Mouse (Mus musculus): Measurements from ENCODE around the gene Trpt1.
"Not testable (repeated sequence)": the region's sequence is repeated elsewhere in the genome, so short reads cannot be mapped to it uniquely, and the experiment has no call there.

Trpt1 gene

DNA sequence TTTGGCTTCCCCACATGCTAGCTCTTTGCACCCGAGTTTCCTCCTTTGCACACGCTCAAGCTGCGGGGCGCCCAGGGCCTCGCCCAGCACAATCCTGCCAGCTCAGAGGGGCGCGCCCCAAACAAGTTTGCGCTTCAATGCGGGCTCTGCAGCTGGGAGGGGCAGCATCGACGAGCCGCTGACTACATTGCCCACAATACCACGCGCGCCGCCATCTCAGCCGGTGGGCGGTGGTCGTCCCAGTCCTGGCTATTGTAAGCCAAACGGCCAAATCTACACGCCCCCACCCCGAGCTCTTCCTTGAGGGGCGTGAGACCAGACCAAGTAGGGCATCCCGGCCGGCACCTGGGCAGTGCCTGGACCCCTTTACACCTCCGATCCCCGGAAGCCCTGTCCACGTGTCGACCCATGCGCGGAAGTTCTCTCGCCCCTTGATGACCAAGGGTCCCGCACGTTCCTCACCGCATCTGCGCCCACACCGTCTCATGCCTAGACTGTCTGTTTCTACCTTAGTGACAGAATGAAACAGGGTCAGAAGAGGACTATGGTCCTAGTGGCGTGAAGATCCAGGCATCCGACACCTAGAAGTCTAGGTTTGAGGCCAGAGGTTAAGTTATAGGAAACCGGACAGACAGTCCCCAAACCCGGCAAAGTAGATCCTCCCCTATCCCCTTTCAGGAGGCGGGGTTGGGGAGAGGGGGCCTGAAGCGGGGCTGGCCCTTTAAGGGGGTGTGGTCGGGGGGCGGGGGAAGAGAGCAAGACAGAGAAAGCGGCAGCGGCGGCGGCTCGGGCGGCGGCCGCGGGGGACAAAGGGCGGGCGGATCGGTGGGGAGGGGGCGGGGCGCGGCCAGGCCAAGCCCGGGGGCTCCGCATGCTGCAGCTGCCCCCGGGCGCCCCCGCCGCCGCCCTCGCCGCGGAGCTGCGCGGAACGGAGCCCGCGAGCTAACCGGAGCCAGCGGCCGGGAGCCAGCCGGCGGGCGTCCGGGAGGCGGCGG lies 21.4 kb upstream of the Trpt1 start, which contains the start of gene Ppp1r14b:
Gene Ppp1r14b (plus strand): TSS at position 758 of the 995 bp plus-strand sequence.
- DNase-seq (ENCODE audit: low read depth, low spot score): no peak

DNA sequence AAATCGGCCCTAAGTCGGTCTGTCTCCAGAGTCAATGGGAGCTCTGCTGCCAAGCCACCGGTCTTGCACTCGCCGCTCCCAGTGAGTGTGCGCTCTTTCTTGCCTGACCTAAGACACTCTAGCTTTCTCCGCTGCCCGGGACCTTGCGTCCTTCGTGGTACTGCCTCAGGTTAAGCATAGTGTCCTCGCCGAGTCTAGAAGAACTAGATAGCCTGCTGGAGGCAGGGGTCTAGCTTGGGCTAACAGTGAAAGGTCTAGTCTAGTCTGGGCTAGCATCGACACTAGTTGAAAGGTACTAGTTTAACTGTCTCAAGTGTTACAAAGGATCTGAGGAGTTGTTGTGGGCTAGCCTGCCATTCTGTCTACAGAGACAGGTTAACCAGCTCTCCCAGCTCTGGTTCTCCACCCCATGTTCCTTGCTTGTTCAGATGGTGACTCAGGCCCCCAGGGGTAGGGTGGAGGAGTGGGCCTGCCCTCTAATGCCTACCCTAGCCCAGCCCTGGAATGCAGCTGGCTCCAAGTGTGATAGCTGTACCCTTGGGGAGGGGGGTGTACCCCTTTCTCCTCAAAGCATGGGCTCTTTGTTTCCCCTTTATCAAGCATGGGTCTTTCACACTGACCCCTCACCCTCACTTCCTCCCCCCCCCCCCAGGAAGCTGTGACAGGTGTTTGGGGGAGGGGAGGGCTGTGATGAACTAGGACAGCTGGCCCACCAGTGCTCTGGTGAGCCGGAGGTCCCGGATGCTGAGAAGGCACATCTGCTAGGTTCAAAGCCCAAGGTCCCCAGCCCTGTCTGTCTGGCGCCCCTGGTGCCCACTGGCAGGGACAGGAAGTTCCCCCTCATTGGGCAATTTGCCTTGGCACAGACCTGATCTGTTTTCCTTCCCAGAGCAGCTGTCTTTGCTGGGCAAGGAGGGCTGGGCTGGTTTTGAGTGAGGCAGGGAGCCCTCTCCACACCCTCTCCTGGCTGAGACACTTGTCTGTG lies 20.1 kb upstream of the Trpt1 start, which contains the start of gene Plcb3:
Gene Plcb3 (minus strand): TSS at position 934 of the 985 bp plus-strand sequence.
- DNase-seq (ENCODE audit: low read depth, low spot score): no peak

DNA sequence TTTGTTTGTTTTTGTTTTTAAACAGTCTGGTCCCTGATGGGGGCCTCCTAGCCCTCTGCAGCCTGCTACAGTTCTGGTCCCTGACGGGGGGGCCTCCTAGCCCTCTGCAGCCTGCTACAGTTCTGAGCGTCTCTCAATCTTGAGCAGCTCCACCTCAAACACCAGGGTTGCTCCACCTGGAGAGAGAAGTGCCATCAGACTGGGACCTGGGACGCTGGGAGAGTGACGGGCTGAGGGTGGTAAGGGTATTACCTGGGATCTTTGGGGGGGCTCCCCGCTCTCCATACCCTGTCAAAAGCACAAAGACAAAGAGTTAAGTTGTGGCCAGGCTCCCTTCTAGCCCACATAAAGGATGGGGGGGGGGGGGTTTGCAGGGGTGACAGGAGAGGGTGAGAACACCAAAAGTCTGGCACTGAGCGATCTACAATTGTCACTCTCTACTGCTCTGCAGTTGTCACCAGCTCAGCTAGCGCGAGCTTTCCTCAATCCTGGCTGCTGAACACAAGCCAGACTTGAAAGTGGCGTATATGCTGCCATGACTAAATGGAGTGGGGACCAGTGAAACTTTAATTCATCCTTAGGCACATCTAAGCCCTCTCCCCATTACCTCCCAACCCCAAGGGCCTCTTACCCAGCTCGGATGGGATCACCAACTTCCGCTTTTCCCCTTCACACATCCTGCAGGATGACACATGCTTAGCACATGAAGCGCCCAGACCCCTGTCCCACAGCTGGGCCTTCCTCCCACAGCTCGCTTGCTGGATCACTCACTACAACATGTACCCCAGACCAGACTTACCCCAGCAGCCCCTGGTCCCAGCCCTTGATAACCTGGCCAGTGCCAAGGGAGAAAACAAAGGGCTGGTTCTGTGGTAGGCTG lies 17.9 kb upstream of the Trpt1 start:
- no peak for DNase-seq (ENCODE audit: low read depth, low spot score)

DNA sequence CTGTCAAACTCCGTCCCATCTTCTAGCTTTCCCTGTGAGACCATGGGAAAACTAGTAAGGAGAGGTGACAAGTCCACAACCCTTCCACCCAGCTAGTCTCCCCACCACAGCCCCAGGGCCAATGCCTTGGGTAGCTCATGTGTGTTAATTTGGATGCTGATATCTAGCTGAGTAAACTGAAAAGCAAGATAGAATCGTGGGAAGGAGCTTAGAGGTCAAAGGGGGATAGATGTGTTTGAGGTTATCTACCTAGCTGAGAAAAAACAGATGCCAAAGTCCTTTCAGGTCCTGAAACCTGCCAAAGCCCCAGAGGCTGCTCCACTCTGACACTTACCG lies 17.3 kb upstream of the Trpt1 start:
- DNase-seq (ENCODE audit: low read depth, low spot score): no peak

DNA sequence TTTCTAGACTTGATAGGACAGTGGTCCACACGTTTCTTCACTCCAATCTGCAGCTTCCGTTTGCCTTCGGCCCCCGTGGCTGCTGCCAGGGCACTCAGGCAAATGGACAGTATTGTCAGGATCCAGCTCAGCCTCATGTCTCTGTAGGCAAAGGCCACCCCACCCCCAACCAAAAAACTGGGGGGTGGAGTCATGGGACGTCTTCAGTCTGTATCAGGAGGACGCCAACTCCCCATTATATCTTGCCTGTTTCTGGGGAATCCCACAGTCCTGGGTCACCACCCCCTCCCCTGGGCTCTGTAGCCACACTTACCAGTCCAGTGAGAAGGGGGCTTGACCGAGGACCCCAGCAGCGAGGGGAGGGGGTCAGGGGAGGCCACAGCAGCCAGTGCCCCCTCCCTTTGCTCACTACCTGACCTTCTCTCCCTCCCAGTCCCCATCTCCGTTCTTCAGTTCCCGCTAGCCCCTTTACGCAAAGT lies 16.9 kb upstream of the Trpt1 start:
- no peak for DNase-seq (ENCODE audit: low read depth, low spot score)

DNA sequence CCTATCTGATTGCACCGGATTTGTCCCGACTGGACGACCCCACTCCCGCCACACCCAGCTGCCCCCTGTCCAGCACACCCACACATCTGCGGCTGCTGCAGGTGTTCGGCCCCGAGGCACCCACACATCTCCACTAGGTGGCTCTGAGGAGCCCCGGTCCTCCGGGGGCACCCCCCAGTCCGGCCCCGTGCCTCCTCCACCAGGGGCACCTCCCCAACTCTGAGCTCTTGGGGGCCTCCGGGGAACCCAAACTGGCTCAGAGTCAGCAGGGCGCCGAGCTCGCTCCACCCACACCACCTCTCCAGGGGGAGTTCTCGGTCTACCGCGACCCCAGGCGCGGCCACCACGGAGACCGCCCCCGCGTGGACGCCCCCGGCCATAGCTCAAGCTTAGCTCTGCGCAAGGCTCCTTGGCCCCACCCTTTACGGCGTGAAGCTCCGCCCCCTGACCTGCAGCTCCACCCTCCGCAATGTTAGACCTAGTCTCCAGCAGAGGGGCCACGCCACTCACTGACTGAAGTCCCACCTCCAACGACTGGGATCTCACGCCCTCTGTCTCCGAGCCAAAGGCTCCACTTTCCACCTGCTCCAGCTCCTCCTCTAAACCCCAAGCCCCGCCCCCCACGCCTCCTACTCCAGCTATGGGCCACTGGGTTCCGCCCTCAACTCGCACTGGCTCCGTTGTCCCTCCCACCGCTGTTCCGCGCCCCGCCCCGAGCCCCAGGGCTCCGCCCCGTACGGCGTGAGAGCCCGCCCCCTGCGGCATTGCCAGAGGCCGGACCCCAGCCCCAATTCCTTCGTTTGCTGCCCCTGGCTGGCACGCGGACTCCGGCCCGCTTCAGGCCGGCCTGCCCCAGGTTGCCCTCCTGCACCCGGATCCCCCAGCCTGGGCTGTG lies 16.2 kb upstream of the Trpt1 start:
- peak; percentile 100 for DNase-seq (ENCODE audit: low read depth, low spot score)

DNA sequence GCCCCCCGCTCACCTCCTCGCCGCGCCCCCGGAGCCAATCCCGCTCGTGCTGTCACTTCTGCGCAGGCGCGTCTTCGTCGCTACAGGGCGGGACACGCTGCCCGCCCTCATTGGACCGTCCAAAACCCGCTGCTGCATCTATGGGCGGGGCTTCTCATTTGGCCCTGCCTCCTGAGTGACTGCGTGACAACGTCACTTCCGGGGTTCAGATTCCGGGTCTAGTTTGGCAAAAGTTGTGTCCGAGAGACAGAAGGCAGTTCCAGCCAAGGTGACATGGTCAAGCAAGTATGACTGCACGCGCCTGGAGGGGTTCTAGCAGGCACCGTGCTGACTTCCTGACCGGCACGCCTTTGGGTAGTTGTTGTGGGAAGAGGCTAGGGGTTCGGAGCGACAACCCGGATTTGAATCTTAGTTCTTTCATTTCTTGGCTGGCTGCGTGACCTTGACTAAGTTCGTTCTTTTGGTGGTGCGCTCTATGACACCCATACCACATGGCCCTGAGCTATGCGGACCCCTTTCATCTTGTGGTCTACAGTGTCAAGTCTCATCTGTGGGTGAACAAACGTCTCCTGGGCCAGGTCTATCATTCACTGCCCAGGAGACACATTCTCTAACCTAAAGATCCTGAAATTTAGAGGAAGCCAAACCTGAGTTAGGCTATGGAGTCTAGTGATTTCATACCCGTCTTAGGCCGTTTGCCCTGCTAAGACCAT lies 15.4 kb upstream of the Trpt1 start, which contains the start of gene Fkbp2:
Gene Fkbp2 (minus strand): TSS at position 121 of the 713 bp plus-strand sequence.
- peak; percentile 97 for DNase-seq (ENCODE audit: low read depth, low spot score)

DNA sequence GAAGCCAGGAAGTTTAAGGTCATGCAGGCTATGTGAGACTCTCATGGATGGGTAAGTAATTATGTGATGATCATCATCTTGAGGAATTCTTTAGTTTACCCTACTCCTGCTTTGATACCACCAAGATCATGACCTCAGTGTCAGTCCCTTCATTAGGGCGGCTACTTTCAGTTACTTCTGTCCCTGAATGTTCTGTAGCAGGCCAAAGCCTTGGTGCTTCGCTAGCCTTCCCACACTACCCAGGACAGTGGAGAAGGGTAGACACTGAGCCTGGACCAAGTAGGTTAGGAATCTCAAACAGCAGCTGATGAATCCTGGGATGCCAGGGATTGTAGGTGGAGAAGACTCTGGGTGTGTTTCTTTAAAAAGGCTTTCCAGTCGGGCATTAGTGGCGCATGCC lies 14.5 kb upstream of the Trpt1 start:
- no peak for DNase-seq (ENCODE audit: low read depth, low spot score)

DNA sequence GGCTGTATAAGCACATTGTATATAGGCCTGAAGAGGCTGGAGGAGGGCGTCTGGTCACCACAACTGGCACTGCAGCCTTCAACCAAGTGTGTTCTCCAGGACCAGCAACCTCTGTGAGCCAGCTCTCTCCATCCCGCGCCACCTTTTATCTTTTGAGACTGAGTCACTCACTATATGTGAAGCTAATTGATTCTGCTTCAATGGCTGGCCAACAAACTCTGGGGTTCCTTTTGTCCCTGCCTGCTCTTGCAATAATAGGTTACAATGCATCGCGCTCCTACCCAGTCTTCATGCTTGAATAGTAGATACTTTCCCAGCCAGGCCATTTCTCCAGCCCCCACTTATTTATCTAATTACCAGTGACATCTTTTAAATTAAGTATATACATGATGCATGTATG lies 12.3 kb upstream of the Trpt1 start:
- DNase-seq (ENCODE audit: low read depth, low spot score): no peak

DNA sequence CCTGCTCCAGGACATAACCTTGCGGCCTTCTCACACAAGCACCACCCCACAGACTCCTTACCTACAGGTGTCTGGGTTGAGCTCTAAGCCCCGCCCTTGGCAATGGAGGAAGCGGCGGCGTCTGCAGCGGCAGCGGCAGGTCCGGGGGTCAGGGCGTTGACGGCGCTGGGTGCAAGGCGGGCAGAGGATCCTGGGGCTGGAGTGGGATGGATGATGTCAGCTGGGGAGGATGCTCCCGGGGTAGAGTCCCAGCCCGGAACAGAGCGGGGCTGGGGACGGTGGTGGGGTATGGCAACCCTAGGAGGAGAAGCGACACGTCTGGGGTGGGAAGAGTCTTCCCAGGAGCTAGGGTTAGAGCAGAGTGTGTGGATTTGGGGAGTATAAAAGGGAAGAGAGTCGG lies 10.6 kb upstream of the Trpt1 start:
- no peak for DNase-seq (ENCODE audit: low read depth, low spot score)

DNA sequence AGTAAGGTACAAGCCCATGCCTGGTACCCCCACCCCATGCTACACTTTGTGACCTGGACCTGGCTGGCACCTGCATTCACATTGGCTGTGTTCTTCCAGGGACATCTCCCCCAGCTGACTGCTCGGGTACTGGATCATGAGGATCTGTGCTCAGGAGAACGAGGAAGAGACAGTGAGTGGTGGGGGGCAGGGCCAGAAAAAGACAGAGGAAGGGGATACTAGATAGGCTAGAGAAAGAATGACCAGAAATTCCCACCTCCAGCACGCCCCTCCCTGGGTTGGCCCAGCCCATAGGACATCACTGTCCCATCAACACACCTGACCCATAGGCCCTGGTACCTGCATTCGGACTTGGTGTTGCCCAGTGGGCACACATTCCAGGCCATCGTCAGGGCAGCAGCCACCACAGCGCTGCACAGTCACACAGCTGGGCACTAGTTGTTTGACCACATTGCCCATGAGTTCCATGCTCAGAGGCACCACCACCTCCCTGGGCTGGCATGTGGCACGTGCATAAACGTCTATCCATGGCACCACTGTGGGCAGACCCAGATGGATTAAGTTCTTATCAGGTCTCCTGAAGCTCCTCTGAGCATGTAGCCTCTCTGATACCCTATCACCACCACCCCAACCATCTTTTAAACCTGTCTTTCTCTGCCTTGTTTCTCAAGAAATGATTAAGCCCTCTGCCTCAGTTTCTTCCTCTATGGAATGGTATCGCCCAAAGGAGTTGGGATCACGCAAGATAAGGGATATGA lies 9.8 kb upstream of the Trpt1 start:
- DNase-seq (ENCODE audit: low read depth, low spot score): no peak

DNA sequence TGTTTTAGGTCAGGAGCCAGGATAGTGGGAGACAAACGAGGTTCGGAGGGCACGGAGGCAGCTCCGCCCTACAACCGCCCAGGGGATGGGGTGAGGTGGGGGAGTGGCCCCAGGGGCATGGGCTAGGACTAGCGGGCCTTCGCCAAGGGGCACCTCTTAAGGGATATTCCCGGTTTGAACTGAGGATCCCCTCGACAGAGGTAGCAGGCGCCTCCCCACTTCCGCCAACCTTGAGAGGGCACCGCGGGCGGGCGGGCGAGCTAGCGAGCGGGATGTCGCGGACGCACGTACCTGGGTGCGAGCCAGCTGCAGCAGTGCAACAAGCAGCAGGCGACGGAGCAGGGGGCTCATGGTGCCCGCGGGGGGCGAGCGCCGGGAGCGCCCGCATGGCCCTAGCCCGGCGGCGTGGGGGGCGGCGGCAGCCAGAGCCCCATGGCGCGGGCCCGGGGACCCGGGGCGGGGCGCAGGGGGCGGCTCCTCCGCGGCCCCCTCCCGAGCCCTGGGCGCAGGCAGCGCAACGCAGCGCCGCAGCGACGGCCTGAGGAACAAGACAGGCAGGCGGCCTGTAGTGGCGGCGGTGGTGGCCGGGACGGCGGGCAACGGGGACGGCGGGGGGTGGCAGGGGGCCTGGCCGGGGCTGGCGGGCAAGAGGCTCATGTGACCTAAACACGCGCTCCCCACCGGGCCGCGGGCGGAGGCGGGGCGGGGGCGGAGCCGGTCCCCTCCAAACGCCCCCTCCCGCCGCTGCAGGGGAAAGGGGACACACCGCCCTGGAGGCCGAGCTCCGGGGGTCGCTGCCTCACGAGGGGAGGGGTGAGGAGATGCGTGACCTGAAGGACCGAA lies 8.6 kb upstream of the Trpt1 start, which contains the start of gene Vegfb:
Gene Vegfb (minus strand): TSS at position 591 of the 843 bp plus-strand sequence.
- no peak for DNase-seq (ENCODE audit: low read depth, low spot score)

DNA sequence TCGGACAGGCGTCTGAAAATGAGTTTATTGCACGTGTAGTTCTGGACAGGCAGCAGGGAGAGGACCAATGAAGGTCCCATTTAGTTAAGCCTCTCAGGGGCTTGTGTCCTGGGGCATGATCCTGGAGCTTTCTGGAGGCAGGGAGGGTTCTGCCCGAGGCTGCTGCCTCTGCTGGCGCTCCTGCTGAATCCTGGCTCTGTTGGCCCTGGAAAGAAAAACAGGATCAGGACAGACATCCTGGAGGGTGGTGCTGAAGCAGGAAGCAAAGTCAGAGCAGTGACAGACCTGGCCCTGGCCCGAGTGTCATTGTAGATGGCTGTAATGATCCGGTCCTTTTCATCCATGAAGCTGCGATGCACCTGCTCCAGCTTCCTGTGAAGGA lies 8.0 kb upstream of the Trpt1 start:
- no peak for DNase-seq (ENCODE audit: low read depth, low spot score)

DNA sequence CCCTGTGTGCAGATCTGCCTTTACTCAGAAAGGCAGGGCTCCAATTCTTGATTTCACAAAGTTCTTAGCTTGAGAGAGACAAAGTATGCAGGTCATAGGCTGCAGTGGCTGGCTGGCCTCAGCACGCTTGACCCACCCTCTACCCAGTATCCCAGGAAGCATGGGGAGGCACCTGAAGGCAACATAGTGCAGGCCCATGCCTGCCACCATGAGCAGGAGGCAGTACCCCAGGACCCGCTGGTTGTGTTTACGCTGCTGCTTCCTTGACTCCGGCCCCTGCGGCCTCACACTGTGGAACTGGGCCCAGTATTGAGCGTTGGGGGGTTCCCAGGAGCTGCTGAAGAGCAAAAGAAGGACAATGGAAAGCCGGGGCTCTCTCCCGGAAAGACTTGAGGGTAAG lies 6.7 kb upstream of the Trpt1 start:
- DNase-seq (ENCODE audit: low read depth, low spot score): no peak

DNA sequence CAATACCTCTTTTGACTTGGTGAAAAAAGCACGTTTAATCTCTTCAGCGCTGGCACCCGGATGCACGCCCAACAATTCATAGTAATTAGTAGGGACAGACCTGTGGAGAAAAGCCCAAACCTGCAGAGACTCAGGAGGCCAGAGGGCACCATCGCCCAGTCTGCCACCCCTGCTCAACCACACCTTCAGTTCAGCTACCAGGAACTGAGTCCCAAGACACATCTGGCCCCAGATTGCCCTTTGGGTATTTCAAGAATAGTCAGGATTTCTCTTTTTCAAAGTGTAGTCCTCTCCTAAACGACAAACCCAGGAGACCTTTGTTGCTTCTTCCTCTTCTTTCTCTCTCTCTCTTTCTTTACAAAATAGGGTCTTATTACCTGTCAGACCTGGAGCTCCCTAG lies 5.2 kb upstream of the Trpt1 start:
- no peak for DNase-seq (ENCODE audit: low read depth, low spot score)

DNA sequence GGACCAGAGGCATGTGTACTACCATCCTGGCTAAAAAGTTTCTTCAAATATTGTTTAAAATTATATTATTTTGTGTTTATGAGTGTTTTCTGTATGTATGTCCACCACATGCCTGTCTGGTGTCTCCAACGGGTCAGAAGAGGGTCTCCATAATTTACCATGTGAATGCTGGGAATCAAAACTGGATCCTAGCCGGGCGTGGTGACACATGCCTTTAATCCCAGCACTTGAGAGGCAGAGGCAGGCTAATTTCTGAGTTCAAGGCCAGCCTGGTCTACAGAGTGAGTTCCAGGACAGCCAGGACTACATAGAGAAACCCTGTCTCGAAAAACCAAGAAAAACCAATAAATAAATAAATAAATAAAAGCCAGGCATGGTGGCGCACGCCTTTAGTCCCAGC lies 4.8 kb upstream of the Trpt1 start:
- not testable (repeated sequence) for DNase-seq (ENCODE audit: low read depth, low spot score)
